Mouse (Mus musculus) lung, adult 2 months (tissue): Measurements from ENCODE around the gene Gsk3b. TPM values are rescaled to one million over a fixed set of nuclear protein-coding genes. Genes with fewer than 3 reads are reported as not detected.

Source experiments
- DNase-seq: peaks from one replicate; pipeline ENCODE4 v3.0.0; 2022
- H3K4me1 ChIP-seq: fragments of 200-500 bp; 2 replicates; pipeline ENCODE4 v1.6.1; 2011; ENCODE audit warnings: low read length; ENCODE audit not compliant: control insufficient read depth, insufficient read depth
- H3K4me3 ChIP-seq: fragments of 200-500 bp; replicated peaks from 2 replicates; pipeline ENCODE3; 2011; ENCODE audit warnings: low read depth, mild to moderate bottlenecking, control low read depth, low read length; ENCODE audit errors: extremely low read depth
- CTCF ChIP-seq: fragments of 200-500 bp; IDR thresholded peaks from 2 replicates; pipeline ENCODE4 v1.5.1; 2011; ENCODE audit warnings: mild to moderate bottlenecking, low read length, control low read depth; ENCODE audit not compliant: insufficient read depth
- POLR2A ChIP-seq: fragments of 200-500 bp; IDR thresholded peaks from 2 replicates; pipeline ENCODE4 v1.6.1; 2011; ENCODE audit warnings: low read depth, mild to moderate bottlenecking, control low read depth, low read length, borderline replicate concordance; ENCODE audit errors: extremely low read depth
- WGBS: fragments of 180-500 bp; shearing (Covaris S2); methylation state at CpG from one replicate; pipeline ENCODE4 v1.1.7; 2018; 5-methylcytosine and 5-hydroxymethylcytosine counted together
- polyA plus RNA-seq: library from polyadenylated mRNA; depleted of rRNA; stranded (reverse); fragments of >200 nt; gene quantifications from 2 replicates; pipeline ENCODE4 v1.2.3, GENCODE M21; 2012

The Gsk3b gene
- polyA plus RNA-seq, 1 experiment = 20.8 TPM

DNA sequence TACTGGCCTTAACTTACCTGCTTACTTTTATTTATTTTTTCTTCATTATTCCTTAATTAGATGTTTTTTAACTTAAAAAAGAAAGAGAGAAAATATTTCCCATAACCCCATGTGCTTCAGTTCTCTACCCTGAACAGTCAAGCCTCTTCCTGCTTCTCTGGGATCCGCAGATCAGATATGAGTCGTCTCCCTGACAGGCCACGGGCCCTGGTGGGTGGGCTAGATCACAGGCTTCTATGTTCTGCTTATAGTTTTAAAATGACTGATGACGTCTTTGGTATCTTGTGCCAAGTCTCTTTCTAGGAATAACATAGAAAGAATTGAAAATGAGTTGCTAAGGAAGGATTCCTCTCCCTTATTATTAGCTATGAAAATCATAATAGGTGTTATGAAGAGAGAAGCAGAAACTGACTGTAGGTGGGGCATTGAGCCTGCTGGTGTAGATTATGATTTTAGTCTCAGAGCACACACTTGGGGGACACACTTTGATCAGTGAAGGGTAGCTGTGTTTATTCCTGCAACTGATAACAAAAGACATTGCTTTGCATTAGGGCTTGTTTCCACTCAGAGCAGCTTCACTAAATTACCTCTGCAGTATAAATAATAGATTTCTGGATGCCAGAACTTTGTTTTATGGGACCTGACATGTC is 148.3 kb downstream of the Gsk3b start:
- Histone ChIP-seq H3K4me3 (no peak overlapping the region), H3K4me1 (0 out of 2 replicates have a peak, but pooled peaks cover 3% of the 10 kb centered on the region)
- DNase-seq = no peak
- TF ChIP-seq POLR2A = no peak
- TF ChIP-seq CTCF = no peak
- WGBS = 38% methylated on average over 4 of the region's 4 CpGs

DNA sequence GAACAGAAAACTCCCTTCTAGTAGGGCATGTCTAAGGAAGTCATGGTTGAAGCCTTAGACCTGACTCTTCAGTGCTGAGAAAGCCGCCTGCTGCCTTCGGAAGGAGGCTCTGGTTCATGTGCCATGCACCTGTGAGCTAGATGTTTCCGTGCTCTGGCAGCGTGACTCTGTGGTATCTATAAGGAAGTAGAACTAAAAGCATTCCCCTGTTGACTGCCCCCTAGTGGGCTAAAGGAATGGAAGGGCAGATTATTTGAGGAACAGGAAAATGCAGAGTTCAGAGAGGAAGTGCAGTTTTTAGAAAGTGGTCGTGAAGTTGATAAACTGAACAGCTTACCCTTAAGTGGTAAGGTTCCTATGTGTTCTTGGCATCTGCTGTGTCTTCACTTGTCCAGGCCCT is 150.9 kb downstream of the Gsk3b start:
- WGBS = 48% methylated on average over 5 of the region's 5 CpGs
- peak; percentile 21 for DNase-seq
- H3K4me1 ChIP-seq = 0 out of 2 replicates have a peak, but pooled peaks cover 3% of the 10 kb centered on the region
- TF ChIP-seq POLR2A (no peak), CTCF (peak; percentile 20; the same call in 1 of the 2 replicates)
- H3K4me3 ChIP-seq = no peak overlapping the region

GRCm38 (mm10) chr16:38240167-38240566 is 151.4 kb downstream of the Gsk3b start:
- 0 out of 2 replicates have a peak, but pooled peaks cover 3% of the 10 kb centered on the region for H3K4me1 ChIP-seq
- no peak for DNase-seq
- 94% methylated on average over 10 of the region's 10 CpGs for WGBS
- H3K4me3 ChIP-seq = no peak overlapping the region
- no peak for TF ChIP-seq CTCF
- TF ChIP-seq POLR2A = no peak

- H3K4me3 ChIP-seq = no peak overlapping the region
- DNase-seq = no peak
- TF ChIP-seq CTCF = no peak
- no peak for TF ChIP-seq POLR2A
- 91% methylated on average over 6 of the region's 6 CpGs for WGBS
- peaks cover 5% of the 10 kb centered on the region for H3K4me1 ChIP-seq
Measured at GRCm38 (mm10) chr16:38244111-38244510, 155.3 kb downstream of the Gsk3b start.

DNA sequence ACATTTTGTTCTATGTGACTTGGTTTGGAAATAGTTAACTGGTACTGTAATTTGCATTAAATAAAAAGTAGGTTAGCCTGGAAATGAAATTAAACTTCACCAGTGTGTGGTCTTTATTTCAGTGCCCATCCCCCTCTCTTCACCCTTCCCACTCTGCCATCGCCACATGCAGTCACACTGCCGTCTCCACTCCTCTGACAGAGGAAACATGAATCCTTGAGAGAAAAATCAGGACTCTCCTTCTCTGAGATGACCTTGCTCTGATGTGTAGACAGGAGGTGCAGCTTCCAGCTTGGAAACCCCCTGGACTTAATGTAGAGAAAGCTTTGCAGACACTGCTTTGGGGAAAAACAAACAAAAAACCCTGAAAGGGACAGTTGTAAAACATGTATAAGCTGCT is 156.6 kb downstream of the Gsk3b start:
- TF ChIP-seq POLR2A = no peak
- TF ChIP-seq CTCF = no peak
- WGBS = 82% methylated on average over 2 of the region's 2 CpGs
- DNase-seq = no peak
- peaks cover 3% of the 10 kb centered on the region for H3K4me1 ChIP-seq
- H3K4me3 ChIP-seq = no peak overlapping the region

- WGBS = 81% methylated on average over 5 of the region's 5 CpGs
- peaks cover 3% of the 10 kb centered on the region for H3K4me1 ChIP-seq
- no peak for TF ChIP-seq POLR2A
- no peak for TF ChIP-seq CTCF
- no peak for DNase-seq
- H3K4me3 ChIP-seq = no peak overlapping the region
Measured at GRCm38 (mm10) chr16:38245849-38246585, 157.2 kb downstream of the Gsk3b start.

GRCm38 (mm10) chr16:38248331-38248961 is 159.6 kb downstream of the Gsk3b start:
- Histone ChIP-seq H3K4me1 (peaks cover 3% of the 10 kb centered on the region), H3K4me3 (no peak overlapping the region)
- 24% methylated on average over 13 of the region's 13 CpGs for WGBS
- TF ChIP-seq POLR2A (no peak), CTCF (no peak)
- DNase-seq = no peak

- Histone ChIP-seq H3K4me1 (peaks cover 3% of the 10 kb centered on the region), H3K4me3 (no peak overlapping the region)
- no peak for DNase-seq
- TF ChIP-seq POLR2A (no peak), CTCF (no peak)
- 88% methylated on average over 6 of the region's 6 CpGs for WGBS
Measured at GRCm38 (mm10) chr16:38250467-38250866, 161.7 kb downstream of the Gsk3b start.

GRCm38 (mm10) chr16:38254001-38254400 is 165.2 kb downstream of the Gsk3b start:
- 77% methylated on average over 14 of the region's 14 CpGs for WGBS
- no peak for DNase-seq
- TF ChIP-seq POLR2A (no peak), CTCF (no peak)
- no peak overlapping the region for H3K4me3 ChIP-seq
- no peaks in the 10 kb centered on the region; the same call in 1 of the 2 replicates for H3K4me1 ChIP-seq

GRCm38 (mm10) chr16:38255107-38255506 is 166.3 kb downstream of the Gsk3b start:
- TF ChIP-seq CTCF (no peak), POLR2A (no peak)
- DNase-seq = no peak
- no peak overlapping the region for H3K4me3 ChIP-seq
- 65% methylated on average over 4 of the region's 4 CpGs for WGBS
- H3K4me1 ChIP-seq = no peaks in the 10 kb centered on the region
